Mouse (Mus musculus) hindbrain, embryonic 13.5 days (tissue): ENCODE results near the gene Serp1. TPM values are rescaled to one million over a fixed set of nuclear protein-coding genes. Genes with fewer than 3 reads are reported as not detected.

Experiments
- ATAC-seq: fragments of 200-750 bp; cut with Nextera tagmentation; 2 replicates; pipeline ENCODE4 v1.8.0; 2017; ENCODE audit warnings: moderate TSS enrichment; ENCODE audit not compliant: low FRiP score
- H3K27ac ChIP-seq: fragments of 300-500 bp; sonication (generic); 2 replicates; pipeline ENCODE4 v1.5.1; 2015; ENCODE audit warnings: inconsistent platforms, mild to moderate bottlenecking, moderate library complexity
- H3K27me3 ChIP-seq: fragments of 300-500 bp; sonication (generic); 2 replicates; pipeline ENCODE4 v1.6.1; 2015; ENCODE audit warnings: mild to moderate bottlenecking, inconsistent platforms
- H3K36me3 ChIP-seq: fragments of 300-500 bp; sonication (generic); 2 replicates; pipeline ENCODE4 v1.6.1; 2015; ENCODE audit warnings: mild to moderate bottlenecking, inconsistent platforms
- H3K4me1 ChIP-seq: fragments of 300-500 bp; sonication (generic); replicated peaks from 2 replicates; pipeline ENCODE4 v1.6.1; 2015; ENCODE audit warnings: inconsistent platforms
- H3K4me2 ChIP-seq: fragments of 300-500 bp; sonication (generic); 2 replicates; pipeline ENCODE4 v1.6.1; 2015; ENCODE audit warnings: inconsistent platforms, mild to moderate bottlenecking, moderate library complexity
- H3K4me3 ChIP-seq: fragments of 300-500 bp; sonication (generic); 2 replicates; pipeline ENCODE4 v1.5.1; 2015; ENCODE audit warnings: mild to moderate bottlenecking, inconsistent platforms
- H3K9ac ChIP-seq: fragments of 300-500 bp; sonication (generic); 2 replicates; pipeline ENCODE4 v1.6.1; 2015; ENCODE audit warnings: mild to moderate bottlenecking, inconsistent platforms
- H3K9me3 ChIP-seq: fragments of 300-500 bp; sonication (generic); 2 replicates; pipeline ENCODE4 v1.6.1; 2016; ENCODE audit warnings: inconsistent platforms
- WGBS: fragments of 180-500 bp; shearing (Covaris S2); methylation state at CpG from one replicate; pipeline ENCODE4 v1.1.7; 2015; 5-methylcytosine and 5-hydroxymethylcytosine counted together
- polyA plus RNA-seq: library from polyadenylated mRNA; unstranded; fragments of >200 nt; fragmentation: Nextera tagmentation; extraction: Ambion mirVana; gene quantifications from 2 replicates; pipeline ENCODE4 v1.2.1, GENCODE M21; 2015

Gene Serp1
- polyA plus RNA-seq, 1 experiment from 2014 or later, result 79.9 TPM

- H3K27ac ChIP-seq, result no peak overlapping the region
- no peak overlapping the region for H3K9ac ChIP-seq
- peaks cover 26% of the 10 kb centered on the region for H3K36me3 ChIP-seq
- no peak overlapping the region for H3K4me3 ChIP-seq
- no peak overlapping the region for H3K4me2 ChIP-seq
- ATAC-seq, result no peak
- peaks cover 14% of the 10 kb centered on the region for H3K4me1 ChIP-seq
- 90% methylated on average over 6 of the region's 6 CpGs for WGBS
- H3K9me3 ChIP-seq, result no peaks in the 10 kb centered on the region
- H3K27me3 ChIP-seq, result no peaks in the 10 kb centered on the region
Observed at GRCm38 (mm10) chr3:58520286-58520685, 5.4 kb downstream of the Serp1 start.

DNA sequence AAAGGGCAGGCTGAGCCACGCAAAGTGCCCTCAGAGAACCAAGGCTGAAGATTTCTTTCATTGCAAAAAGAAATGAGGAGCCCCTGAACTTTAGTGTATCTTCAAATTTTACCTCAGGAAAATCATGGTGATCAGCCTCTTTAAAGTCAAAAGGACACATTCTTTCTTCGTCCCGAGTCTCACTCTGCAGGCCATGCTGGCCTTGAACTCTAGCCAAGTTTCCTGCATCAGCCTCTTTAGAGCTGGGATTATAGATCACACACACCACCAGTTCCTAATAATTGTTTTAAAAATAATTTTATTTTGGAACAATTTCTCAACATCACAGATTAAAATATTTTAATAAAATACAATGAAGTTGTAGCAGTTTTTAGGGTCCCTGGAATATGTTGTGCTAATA lies 6.2 kb downstream of the Serp1 start:
- ATAC-seq, result no peak
- Histone ChIP-seq H3K4me3 (no peak overlapping the region), H3K27me3 (no peaks in the 10 kb centered on the region), H3K36me3 (peaks cover 26% of the 10 kb centered on the region), H3K9ac (no peak overlapping the region), H3K27ac (no peak overlapping the region), H3K9me3 (no peaks in the 10 kb centered on the region), H3K4me2 (no peak overlapping the region), H3K4me1 (peaks cover 11% of the 10 kb centered on the region)
- 81% methylated on average over 3 of the region's 3 CpGs for WGBS

DNA sequence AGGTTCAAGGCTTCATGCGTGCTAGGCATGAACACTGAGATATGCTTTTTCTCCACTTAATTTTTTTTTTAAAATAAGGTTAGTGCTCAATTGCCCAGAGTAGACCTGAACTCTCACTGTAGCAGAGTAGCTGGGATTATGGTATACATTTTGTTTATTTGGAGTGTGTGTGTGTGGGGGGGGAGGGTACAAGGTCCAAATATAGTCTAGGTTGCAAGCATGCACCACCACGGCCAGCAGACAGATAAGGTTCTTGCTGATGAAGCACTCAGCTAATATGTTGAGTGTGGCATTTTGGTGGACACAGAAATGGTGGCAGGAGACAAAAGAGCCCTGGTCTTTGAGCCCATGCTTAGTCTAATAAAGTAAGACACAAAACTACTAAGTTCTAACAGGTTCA lies 6.7 kb downstream of the Serp1 start:
- Histone ChIP-seq H3K4me1 (peaks cover 5% of the 10 kb centered on the region), H3K9ac (no peak overlapping the region), H3K9me3 (no peaks in the 10 kb centered on the region), H3K4me3 (no peak overlapping the region), H3K36me3 (peaks cover 26% of the 10 kb centered on the region), H3K4me2 (no peak overlapping the region), H3K27ac (no peak overlapping the region), H3K27me3 (no peaks in the 10 kb centered on the region)
- no peak for ATAC-seq
- 86% methylated on average over 2 of the region's 2 CpGs for WGBS

DNA sequence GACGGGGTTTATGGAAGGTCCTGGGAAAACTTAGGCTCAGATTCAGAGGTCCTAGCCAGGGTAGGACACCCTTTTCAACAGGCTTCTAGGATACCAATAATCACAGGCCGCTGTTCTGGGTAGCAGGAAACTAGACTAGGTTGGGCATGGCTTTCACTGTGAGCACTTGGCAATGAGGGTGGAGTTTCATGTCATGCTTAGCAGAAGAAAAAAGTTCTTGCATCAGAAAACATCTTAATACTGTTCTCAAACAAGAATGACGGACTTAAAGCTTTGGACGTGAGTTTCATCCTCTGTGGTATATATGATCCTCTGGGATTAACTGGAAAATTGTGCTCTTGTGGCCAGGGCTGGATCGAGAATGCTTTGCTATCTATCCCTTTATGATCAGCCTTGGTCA lies 7.9 kb downstream of the Serp1 start:
- Histone ChIP-seq H3K36me3 (peaks cover 18% of the 10 kb centered on the region), H3K4me3 (no peak overlapping the region), H3K4me1 (no peaks in the 10 kb centered on the region), H3K4me2 (no peak overlapping the region), H3K27ac (no peak overlapping the region), H3K9me3 (no peaks in the 10 kb centered on the region), H3K27me3 (no peaks in the 10 kb centered on the region), H3K9ac (no peak overlapping the region)
- ATAC-seq, result no peak
- WGBS, result 84% methylated on average over 5 of the region's 5 CpGs

DNA sequence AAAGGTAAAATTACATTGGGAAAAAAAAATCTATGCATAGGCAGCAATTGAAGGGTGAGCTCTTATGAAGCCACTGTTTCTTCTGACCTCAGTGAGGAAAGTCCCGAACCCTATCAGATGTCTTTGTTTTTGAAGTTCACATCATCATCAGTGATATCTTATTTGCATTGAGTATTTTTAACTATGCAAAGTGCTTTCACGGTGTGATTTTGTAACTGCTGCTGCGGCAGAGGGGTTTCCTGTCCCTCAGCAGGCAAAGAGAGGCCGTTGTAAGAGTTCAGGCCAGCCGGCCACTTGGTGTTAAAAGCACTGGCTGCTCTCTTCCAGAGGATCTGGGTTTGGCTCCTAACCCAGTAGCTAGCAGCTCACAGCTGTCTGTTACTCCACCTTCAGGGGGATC lies 8.4 kb downstream of the Serp1 start:
- 79% methylated on average over 5 of the region's 5 CpGs for WGBS
- ATAC-seq, result no peak
- Histone ChIP-seq H3K27ac (no peak overlapping the region), H3K4me3 (no peak overlapping the region), H3K9ac (no peak overlapping the region), H3K27me3 (no peaks in the 10 kb centered on the region), H3K36me3 (peaks cover 13% of the 10 kb centered on the region), H3K9me3 (no peaks in the 10 kb centered on the region), H3K4me2 (no peak overlapping the region), H3K4me1 (no peaks in the 10 kb centered on the region)

DNA sequence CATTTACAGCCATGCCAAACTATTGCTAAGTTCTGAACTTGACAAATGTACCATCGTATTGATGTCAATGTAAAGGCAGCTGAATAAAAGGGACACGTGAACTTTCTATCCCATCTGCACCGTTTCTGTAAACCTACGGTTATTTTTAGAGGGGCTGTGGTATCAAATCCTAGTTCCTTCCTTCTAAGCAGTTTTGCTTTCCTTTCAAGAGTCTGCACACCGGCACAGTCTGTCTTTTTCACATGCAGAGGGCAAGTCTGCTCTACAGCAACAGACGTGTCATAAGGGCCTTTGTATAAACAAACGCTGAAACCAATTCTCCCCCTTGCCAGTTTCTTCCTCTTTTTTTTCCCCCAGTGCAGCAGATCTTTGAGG lies 9.1 kb downstream of the Serp1 start:
- Histone ChIP-seq H3K9me3 (no peaks in the 10 kb centered on the region), H3K9ac (no peak overlapping the region), H3K4me3 (no peak overlapping the region), H3K4me2 (no peak overlapping the region), H3K27ac (no peak overlapping the region), H3K36me3 (peaks cover 10% of the 10 kb centered on the region), H3K4me1 (no peaks in the 10 kb centered on the region), H3K27me3 (no peaks in the 10 kb centered on the region)
- 83% methylated on average over 7 of the region's 7 CpGs for WGBS
- ATAC-seq, result no peak

GRCm38 (mm10) chr3:58515947-58516601 lies 9.6 kb downstream of the Serp1 start:
- no peak overlapping the region for H3K4me2 ChIP-seq
- H3K9ac ChIP-seq, result no peak overlapping the region
- no peaks in the 10 kb centered on the region for H3K9me3 ChIP-seq
- H3K27ac ChIP-seq, result no peak overlapping the region
- peaks cover 5% of the 10 kb centered on the region for H3K36me3 ChIP-seq
- ATAC-seq, result no peak
- H3K27me3 ChIP-seq, result no peaks in the 10 kb centered on the region
- 83% methylated on average over 1 of the region's 1 CpGs for WGBS
- H3K4me3 ChIP-seq, result no peak overlapping the region
- no peaks in the 10 kb centered on the region for H3K4me1 ChIP-seq

DNA sequence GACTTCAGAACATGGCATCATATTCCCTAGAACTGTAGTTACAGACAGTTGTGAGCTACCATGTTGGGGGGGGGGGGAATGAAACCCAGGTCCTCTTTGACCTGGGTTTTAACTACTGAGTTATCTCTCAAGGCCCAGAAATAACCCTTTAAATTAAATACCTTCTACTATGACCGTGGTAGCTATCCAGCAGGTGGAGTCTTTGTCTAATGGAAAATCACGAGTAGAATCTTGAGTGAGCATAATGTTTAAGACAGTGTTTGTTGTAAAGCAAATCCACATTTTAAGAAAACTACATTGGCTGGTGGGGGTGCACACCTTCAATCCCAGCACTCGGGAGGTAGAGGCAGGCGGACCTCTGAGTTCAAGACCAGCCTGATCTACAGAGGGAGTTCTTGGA lies 12.2 kb downstream of the Serp1 start:
- Histone ChIP-seq H3K36me3 (no peaks in the 10 kb centered on the region), H3K4me1 (no peaks in the 10 kb centered on the region), H3K27me3 (no peaks in the 10 kb centered on the region), H3K9ac (no peak overlapping the region), H3K9me3 (no peaks in the 10 kb centered on the region), H3K4me3 (no peak overlapping the region), H3K27ac (no peak overlapping the region), H3K4me2 (no peak overlapping the region)
- no peak for ATAC-seq
- 88% methylated on average over 4 of the region's 4 CpGs for WGBS

GRCm38 (mm10) chr3:58512740-58513139 lies 13.0 kb downstream of the Serp1 start:
- no peaks in the 10 kb centered on the region for H3K36me3 ChIP-seq

GRCm38 (mm10) chr3:58511581-58511980 lies 14.1 kb downstream of the Serp1 start:
- Histone ChIP-seq H3K27me3 (no peaks in the 10 kb centered on the region), H3K4me3 (no peak overlapping the region), H3K36me3 (no peaks in the 10 kb centered on the region), H3K9ac (no peak overlapping the region), H3K27ac (no peak overlapping the region), H3K4me2 (no peak overlapping the region), H3K4me1 (no peaks in the 10 kb centered on the region), H3K9me3 (no peaks in the 10 kb centered on the region)
- ATAC-seq, result no peak

More at GRCm38 (mm10) chr3:58512740-58513139, 13.0 kb downstream of the Serp1 start:
- Histone ChIP-seq H3K9ac (no peak overlapping the region), H3K4me1 (no peaks in the 10 kb centered on the region), H3K4me2 (no peak overlapping the region), H3K27me3 (no peaks in the 10 kb centered on the region), H3K27ac (no peak overlapping the region), H3K4me3 (no peak overlapping the region), H3K9me3 (no peaks in the 10 kb centered on the region)
- 87% methylated on average over 3 of the region's 3 CpGs for WGBS
- no peak for ATAC-seq

- no peak for ATAC-seq
- Histone ChIP-seq H3K4me3 (no peak overlapping the region), H3K4me1 (no peaks in the 10 kb centered on the region), H3K27me3 (no peaks in the 10 kb centered on the region), H3K36me3 (no peaks in the 10 kb centered on the region), H3K4me2 (no peak overlapping the region), H3K9me3 (no peaks in the 10 kb centered on the region), H3K9ac (no peak overlapping the region), H3K27ac (no peak overlapping the region)
- WGBS, result 87% methylated on average over 7 of the region's 7 CpGs
Observed at GRCm38 (mm10) chr3:58508020-58508750, 17.5 kb downstream of the Serp1 start.

- no peak overlapping the region for H3K4me3 ChIP-seq
Observed at GRCm38 (mm10) chr3:58504676-58505075, 21.0 kb downstream of the Serp1 start.

GRCm38 (mm10) chr3:58503720-58504333 lies 21.9 kb downstream of the Serp1 start:
- 53% methylated on average over 3 of the region's 3 CpGs for WGBS
- Histone ChIP-seq H3K4me3 (no peak overlapping the region), H3K27me3 (no peaks in the 10 kb centered on the region), H3K4me1 (no peaks in the 10 kb centered on the region), H3K4me2 (no peak overlapping the region), H3K36me3 (no peaks in the 10 kb centered on the region), H3K27ac (no peak overlapping the region), H3K9me3 (no peaks in the 10 kb centered on the region), H3K9ac (no peak overlapping the region)
- no peak for ATAC-seq

More at GRCm38 (mm10) chr3:58504676-58505075, 21.0 kb downstream of the Serp1 start:
- no peak overlapping the region for H3K9ac ChIP-seq
- no peak overlapping the region for H3K27ac ChIP-seq
- no peak for ATAC-seq
- H3K4me2 ChIP-seq, result no peak overlapping the region
- H3K9me3 ChIP-seq, result no peaks in the 10 kb centered on the region
- H3K27me3 ChIP-seq, result no peaks in the 10 kb centered on the region
- no peaks in the 10 kb centered on the region for H3K4me1 ChIP-seq
- H3K36me3 ChIP-seq, result no peaks in the 10 kb centered on the region
